Mouse (Mus musculus) G1E-ER4 (cell line): ENCODE results near the gene Vrk1. TPM values are rescaled to one million over a fixed set of nuclear protein-coding genes. Genes with fewer than 3 reads are reported as not detected.

Experiments used
- GATA1 ChIP-seq: IDR thresholded peaks from one replicate; pipeline ENCODE4 v1.8.0; 2012; ENCODE audit warnings: low read length, inconsistent platforms
- polyA plus RNA-seq: library from polyadenylated mRNA; stranded (reverse); fragments of >175 nt; gene quantifications from 2 replicates; pipeline ENCODE4 v1.2.3, GENCODE M21; 2012

Gene Vrk1
- polyA plus RNA-seq, result 30.1 and 41.9 TPM in 2 replicates

- no peak for TF ChIP-seq GATA1
These were observed at the start of gene Vrk1 for GRCm38 (mm10) chr12:106010065-106010915. Vrk1 (plus strand) TSS chr12:106010228.

- TF ChIP-seq GATA1, result no peak
These were observed 49.3 kb upstream of the Vrk1 start for GRCm38 (mm10) chr12:105960592-105961330.

- no peak for TF ChIP-seq GATA1
These were observed 48.4 kb upstream of the Vrk1 start for GRCm38 (mm10) chr12:105961667-105962066.

- TF ChIP-seq GATA1, result no peak
These were observed 47.7 kb upstream of the Vrk1 start for GRCm38 (mm10) chr12:105962103-105963011.

- TF ChIP-seq GATA1, result no peak
These were observed 46.9 kb upstream of the Vrk1 start for GRCm38 (mm10) chr12:105963012-105963572.

- no peak for TF ChIP-seq GATA1
These were observed 43.0 kb upstream of the Vrk1 start for GRCm38 (mm10) chr12:105966887-105967637.

- no peak for TF ChIP-seq GATA1
These were observed 42.2 kb upstream of the Vrk1 start for GRCm38 (mm10) chr12:105967806-105968205.

- TF ChIP-seq GATA1, result no peak
These were observed 38.8 kb upstream of the Vrk1 start for GRCm38 (mm10) chr12:105971182-105971581.

- no peak for TF ChIP-seq GATA1
These were observed 37.4 kb upstream of the Vrk1 start for GRCm38 (mm10) chr12:105972673-105973072.

- no peak for TF ChIP-seq GATA1
These were observed 36.3 kb upstream of the Vrk1 start for GRCm38 (mm10) chr12:105973691-105974090.

- no peak for TF ChIP-seq GATA1
These were observed 35.9 kb upstream of the Vrk1 start for GRCm38 (mm10) chr12:105974107-105974506.

- TF ChIP-seq GATA1, result no peak
These were observed 28.7 kb upstream of the Vrk1 start for GRCm38 (mm10) chr12:105981121-105981973.

- TF ChIP-seq GATA1, result no peak
These were observed 28.1 kb upstream of the Vrk1 start for GRCm38 (mm10) chr12:105981974-105982305.

- no peak for TF ChIP-seq GATA1
These were observed 27.4 kb upstream of the Vrk1 start for GRCm38 (mm10) chr12:105982598-105982997.

GRCm38 (mm10) chr12:105983499-105983898, 26.5 kb upstream of the Vrk1 start:
- TF ChIP-seq GATA1, result no peak
